Mouse (Mus musculus) mouse embryonic stem cell (cell line): Measurements from ENCODE around the gene Hist1h2ad.
"Not testable (repeated sequence)": the region's sequence is repeated elsewhere in the genome, so short reads cannot be mapped to it uniquely, and the experiment has no call there.

Source experiments
- in situ Hi-C, 2 experiments: fragments of 300-500 bp; cut with MboI; formaldehyde crosslinking; loops; 1 replicate in 1 of 2; 3 replicates in 1 of 2; pipeline ENCODE4 v1.14.3; 2019 to 2020; ENCODE audit warnings: low sequenced_read_pairs in 2 of 2, low pct_unique_long_range_greater_than_20kb in 1 of 2, mixed read lengths in 1 of 2; ENCODE audit not compliant: unreplicated experiment in 1 of 2

The Hist1h2ad gene

DNA sequence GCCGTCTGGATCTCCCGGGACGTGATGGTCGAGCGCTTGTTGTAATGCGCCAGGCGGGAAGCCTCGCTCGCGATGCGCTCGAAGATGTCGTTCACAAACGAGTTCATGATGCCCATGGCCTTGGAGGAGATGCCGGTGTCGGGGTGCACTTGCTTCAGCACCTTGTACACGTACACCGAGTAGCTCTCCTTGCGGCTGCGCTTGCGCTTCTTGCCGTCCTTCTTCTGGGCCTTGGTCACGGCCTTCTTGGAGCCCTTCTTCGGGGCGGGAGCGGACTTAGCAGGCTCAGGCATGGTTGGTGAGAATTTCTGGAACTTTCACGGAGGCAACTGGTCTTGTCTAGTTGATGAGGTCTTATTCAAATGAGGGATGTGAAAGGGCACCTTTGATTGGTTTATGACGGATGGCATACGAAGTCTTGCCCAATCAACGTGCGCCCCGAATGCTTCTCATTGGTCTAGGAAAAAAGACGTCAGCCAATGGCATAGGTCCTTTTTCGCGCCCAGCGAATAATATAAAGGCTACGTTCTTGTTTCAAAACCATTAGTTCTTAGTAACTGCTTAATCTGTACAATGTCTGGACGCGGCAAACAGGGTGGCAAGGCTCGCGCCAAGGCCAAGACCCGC, at the start of gene Hist1h2ad, which contains the start of gene Hist1h2bf:
TSS of gene Hist1h2ad (plus strand) at position 484 of the 627 bp plus-strand sequence.
TSS of gene Hist1h2bf (minus strand) at position 299 of the 627 bp plus-strand sequence.
- in situ Hi-C loops: loop anchor here in 1 of 2 experiments (10.0 kb wide), 1 partner anchor 171 kb away; the partner anchor contains the start of genes Hist1h2bb and Hist1h3c

DNA sequence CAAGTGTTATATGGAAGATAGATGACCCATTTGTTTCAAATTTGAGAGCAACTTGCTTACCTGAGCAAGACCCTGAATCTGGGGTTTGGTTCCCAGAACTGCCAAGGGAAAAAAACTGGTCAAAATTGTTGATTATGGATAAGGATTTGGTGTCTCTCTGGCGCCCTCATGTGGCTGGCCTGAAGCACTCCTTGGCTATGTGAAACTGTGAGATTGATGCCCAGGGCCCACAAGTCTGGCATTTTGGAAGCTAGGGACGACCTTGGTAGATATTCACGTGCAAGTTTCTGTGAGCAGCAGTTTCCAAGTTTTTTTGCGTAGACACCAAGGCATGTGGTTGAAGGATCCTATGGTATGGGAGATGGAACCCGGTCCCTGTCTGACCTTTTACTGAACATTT, 49.5 kb upstream of the Hist1h2ad start:
- in situ Hi-C loops: loop anchor here in 1 of 2 experiments (5.0 to 25.0 kb wide), 3 partner anchors 97 to 1487 kb away; partner anchors contain the start of genes Hist1h2ag, Hist1h2ah, Hist1h2bj and Hist1h2bk

DNA sequence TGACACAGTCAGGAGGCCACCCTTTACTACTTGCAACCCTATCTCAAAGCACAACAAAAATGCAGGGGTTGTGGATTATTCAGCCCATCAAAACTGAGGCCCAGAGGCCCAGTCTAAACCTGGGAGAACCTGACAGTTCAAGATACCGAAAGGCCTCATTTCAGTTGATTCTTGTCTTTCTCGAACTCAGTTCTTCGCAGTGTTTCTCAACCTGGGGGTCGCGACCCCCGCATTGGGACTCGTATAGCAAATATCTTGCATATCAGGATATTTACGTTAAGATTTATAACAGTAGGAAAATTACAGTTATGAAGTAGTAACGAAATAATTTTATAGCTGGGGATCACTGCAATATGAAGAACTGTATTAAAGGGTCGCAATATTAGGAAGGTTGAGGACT, 48.3 kb upstream of the Hist1h2ad start:
- in situ Hi-C loops: no loop called here

DNA sequence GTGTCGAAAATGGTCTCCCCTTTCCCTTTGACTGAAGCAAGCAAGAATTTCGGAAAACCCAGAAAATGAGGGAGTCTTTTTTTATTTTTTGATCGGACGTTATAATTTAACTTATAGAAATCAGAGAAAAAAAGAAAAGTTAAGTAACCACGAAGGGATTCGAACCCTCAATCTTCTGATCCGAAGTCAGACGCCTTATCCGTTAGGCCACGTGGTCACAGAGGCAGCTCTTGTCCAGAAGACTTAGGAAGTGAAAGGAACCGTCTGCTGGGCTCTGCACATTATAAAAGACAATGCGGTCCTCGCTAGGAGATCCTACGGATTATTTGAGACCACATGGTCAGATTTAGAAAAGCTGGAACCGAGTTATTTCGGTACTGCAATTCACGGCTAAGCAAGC, 47.9 kb upstream of the Hist1h2ad start:
- in situ Hi-C loops: no loop called here

DNA sequence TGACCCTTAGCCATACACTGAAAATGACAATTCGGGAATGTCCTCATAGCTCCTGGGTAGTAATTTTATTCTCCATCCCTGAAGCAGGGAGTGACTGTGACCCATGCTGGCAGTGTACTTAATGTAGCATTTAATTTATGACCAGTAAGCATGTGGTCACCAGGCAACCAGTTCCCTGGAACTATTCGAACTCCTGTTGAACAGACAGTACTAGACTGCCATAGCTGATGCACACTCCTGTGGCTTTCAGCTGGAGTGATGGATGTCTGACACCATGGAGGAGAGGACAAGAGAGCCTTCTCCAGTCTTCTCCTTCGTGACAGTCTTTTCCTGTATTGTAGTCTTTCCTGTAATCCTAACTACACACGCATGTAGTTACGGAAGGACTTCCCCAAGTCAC, 45.2 kb upstream of the Hist1h2ad start:
- in situ Hi-C loops: no loop called here

DNA sequence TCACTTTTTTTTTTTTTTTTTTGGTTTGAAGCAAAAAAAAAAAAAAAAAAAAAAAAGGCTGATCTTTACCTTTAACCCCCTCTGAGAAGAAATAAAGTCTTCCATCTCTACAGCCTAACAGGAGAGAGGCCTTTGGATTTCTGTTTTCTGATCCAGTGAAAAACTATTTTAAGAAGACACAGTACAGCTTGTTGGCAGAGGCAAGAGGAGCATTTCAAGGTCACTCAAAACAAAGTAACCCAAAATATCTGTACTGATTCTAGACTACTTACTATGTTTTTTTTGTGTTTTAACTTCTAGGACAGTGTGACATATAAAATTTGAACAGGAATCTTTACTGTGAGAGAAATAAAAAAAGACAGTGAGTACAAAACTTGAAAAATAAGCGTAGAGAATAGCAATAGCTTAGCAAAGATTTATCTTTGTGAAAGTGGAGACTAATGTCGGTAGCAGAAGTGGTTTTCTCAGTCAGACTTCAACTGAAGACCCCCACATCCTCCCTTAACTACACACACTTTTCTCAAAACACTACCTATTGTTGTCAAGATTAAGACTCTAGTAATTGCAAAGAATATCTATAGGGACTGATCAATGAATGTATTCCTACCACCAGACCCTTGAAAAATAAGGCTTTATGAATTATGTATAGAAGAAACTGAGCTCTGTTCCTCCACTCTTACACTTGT, 44.6 kb upstream of the Hist1h2ad start:
- in situ Hi-C loops: no loop called here

DNA sequence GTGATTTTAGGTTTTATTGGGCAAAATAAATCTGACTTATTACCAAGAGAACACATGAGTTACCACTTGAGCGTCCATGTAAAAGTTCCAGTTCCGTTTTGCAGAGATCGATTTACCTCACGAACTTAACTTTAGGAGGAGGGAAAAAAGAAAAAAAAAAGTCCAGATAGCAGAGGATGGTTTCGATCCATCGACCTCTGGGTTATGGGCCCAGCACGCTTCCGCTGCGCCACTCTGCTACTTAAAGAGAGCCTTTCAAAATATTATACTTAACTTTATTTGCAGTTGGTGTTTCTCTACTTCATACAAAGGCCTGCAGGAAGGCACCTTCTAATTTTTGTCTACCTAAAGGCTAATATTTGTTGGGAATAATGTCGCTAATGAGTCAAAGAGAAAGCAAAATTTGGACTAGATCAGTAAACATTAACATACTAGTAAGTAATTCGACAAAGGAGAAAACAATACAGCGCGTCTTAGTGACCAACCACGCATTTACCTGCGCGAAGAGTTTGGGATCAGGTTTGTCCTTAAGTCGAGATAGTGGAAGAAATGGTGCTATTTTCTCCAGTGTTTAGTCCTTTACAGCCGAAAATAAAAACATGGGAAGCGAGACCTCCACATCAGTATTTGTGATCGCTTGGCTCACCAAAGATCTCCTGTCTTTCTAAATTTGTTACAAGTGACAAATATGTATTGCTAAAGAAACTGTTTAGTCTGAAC, 43.8 kb upstream of the Hist1h2ad start:
- in situ Hi-C loops: no loop called here

DNA sequence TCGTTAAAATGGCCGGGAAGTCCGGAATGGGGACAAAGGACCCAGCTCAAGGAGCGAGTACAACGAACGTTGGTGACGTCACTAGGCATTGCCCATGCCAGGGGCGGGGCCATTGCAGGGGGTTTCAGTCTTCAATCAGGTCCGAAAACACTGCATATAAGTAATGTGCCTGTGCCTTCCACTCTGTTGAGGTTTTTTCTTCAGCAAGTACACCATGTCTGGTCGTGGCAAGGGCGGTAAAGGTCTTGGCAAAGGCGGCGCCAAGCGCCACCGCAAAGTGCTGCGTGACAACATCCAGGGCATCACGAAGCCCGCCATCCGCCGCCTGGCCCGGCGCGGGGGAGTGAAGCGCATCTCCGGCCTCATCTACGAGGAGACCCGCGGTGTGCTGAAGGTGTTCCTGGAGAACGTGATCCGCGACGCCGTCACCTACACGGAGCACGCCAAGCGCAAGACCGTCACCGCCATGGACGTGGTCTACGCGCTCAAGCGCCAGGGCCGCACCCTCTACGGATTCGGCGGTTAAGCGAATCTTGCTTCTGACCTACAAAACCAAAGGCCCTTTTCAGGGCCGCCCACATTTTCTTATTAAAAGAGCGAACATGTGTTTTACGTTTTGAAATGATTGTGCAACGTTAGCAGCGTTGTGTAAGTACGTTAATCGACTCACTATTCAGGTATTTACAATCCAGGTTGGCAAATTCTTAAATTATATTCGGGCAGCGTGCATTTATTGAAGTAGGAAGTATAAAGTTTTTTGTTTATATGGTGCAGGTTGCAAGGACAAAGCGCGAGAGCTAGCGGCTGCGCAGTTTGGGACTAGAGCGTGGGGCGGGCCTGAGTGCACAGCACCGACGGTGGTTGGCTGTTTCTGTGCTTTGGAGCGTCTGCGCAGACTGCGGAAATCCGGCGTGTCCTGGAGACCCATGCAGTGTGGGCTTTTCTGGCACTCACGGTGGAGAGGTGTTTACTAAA, 43.0 kb upstream of the Hist1h2ad start, which contains the start of gene Hist1h4h:
TSS of gene Hist1h4h (plus strand) at position 150 of the 975 bp plus-strand sequence.
- in situ Hi-C loops: no loop called here

DNA sequence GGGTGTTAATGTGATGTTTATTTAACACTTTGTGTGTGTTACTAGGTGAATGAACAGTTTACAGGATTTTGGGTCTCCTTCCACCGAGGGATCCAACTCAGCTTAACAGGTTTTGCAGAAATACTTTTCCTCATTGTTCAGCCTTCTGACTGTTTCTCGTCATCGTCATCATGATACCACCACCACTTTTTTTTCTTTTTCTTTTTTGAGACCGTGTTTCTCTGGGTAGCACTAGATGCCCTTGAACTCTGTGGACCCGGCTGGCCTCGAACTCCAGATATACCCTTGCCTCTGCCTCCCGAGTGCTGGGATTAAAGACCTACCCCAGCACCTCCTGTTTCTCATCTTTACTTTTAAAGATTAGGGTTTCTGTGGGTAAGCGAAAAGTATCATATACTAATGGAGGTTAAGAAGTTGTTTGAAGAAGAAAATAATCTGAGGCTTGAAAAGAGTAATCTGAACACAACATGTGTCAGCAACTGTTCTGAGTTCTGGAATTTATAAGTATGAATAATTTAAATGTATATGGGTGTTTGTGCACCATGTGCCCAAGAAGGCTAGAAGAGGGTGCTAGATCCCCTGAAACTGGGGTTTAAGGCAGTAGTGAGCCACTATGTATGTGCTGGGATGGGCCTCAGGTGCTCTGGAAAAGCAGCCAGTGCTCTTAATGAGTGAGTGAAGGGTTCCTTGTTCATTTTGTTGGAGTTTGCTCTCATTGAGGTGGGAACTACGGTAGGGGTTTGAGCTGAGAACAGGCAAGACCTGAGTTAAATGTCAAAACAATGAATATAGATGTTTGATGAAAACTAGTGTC, 41.7 kb upstream of the Hist1h2ad start:
- in situ Hi-C loops: no loop called here

DNA sequence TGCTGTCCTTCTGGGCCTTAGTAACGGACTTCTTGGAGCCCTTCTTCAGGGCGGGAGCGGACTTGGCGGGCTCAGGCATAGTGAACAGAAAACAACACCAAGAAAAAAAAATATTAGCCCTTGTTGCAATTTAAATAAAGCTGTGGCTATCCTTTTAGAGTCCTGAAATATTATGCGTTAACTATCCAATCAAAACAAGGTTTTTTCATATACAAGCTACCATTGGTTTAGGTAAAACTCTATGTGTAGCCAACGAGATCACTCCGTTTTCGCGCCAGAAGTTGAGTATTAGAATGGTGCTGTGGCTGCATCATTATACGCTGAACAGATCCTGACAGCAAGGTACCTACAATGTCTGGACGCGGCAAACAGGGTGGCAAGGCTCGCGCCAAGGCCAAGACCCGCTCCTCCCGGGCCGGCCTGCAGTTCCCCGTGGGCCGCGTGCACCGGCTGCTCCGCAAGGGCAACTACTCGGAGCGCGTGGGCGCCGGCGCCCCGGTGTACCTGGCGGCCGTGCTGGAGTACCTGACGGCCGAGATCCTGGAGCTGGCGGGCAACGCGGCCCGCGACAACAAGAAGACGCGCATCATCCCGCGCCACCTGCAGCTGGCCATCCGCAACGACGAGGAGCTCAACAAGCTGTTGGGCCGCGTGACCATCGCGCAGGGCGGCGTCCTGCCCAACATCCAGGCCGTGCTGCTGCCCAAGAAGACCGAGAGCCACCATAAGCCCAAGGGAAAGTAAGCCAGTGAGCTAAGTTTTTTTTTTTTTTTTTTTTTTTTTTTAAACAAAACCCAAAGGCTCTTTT, 40.4 kb upstream of the Hist1h2ad start, which contains the start of gene Hist1h2af:
TSS of gene Hist1h2af (plus strand) at position 347 of the 808 bp plus-strand sequence.
- in situ Hi-C loops: not testable (repeated sequence)

DNA sequence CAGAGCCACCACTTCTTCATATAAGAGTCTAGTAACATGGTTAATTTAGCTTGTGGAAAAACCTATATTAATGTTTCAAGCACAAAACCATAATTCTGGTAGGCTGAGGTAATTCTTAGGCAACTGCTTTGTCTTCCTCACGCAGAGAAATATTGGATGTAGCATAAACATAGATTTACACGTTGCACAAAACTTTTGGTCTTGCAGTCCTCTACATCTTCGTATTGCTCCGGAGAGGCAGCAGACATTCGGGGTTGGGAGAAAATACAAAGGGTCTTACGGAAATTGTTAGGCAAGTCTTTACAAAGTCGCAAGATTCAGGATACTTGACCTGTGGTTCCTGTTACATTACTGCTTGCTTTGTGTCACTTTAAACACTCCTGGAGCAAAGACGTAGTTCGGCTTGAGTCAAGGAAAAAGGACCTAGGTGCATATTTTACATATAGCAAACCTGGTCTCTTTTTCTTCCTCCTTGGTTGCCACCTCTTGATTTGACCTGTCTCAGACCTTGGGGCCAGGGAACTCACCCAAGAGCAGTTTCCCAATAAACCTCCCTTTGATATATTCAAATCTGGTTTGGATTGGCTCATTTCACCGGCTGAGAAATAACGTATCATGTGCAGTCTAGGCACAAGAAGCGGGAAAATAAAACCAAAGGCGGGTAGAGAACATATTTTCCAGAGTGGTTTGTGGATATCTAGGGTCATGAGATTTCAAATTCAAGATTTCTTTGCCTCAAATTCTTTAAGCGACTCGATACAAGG, 39.6 kb upstream of the Hist1h2ad start:
- in situ Hi-C loops: no loop called here

DNA sequence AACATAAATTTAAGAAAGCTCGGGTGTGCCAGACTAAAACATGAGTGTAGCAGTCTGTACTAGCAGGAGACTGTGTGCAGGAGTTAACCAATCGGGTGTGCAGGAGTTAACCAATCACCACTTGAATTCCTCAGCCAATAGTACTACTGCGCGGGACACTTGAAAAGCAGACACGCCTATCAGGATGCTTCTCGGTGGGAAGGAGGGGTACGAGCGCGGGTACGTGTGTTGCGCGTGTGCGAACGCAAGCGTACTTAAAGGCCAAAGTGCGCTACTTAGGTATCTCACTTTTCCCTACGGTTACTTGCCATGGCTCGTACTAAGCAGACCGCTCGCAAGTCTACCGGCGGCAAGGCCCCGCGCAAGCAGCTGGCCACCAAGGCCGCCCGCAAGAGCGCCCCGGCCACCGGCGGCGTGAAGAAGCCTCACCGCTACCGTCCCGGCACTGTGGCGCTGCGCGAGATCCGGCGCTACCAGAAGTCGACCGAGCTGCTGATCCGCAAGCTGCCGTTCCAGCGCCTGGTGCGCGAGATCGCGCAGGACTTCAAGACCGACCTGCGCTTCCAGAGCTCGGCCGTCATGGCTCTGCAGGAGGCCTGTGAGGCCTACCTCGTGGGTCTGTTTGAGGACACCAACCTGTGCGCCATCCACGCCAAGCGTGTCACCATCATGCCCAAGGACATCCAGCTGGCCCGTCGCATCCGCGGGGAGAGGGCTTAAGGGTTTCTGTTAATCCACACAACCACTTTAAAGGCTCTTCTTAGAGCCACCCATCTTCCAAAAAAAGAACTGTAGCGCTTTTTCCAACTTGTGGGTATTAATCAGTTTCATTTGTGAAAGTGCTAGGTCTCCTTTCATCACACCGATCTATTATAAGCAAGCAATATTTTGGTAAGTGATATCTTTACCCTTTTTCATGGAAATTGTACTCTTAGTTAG, 38.8 kb upstream of the Hist1h2ad start, which contains the start of gene Hist1h3g:
TSS of gene Hist1h3g (plus strand) at position 286 of the 939 bp plus-strand sequence.
- in situ Hi-C loops: not testable (repeated sequence)

DNA sequence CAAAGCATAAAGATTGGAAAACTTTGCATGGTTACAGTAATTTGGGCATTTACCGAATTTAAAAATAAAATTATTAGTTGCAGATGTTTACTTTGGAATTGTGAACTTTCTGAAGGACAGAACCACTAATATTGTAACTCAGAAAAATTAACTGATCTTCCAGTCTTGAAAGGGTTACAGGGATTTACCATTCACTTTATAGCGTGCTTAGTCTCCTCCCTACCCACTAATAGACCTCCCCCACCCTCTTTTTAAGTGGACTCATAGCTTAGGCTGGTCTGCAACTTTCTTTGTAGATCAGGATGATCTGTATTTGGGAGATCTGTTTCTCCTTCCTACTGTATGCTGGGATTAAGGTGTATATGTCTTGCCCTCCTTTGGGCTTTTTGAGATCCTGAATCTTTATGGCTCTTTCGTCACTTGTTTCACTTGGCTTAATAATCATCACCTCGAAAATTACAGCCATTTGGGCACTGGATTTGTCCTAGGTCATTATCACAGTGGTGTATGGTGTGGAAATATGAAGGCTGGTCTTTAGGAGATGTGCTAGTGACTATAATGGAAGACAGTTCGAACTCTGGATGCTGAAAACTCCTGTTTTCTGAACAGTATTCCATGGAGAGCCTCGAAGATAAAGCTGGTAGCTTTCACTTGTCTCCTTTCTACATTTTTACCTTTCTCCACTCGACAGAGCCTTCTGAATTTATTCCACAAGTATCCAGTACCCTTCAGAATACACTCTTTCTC, 37.9 kb upstream of the Hist1h2ad start:
- in situ Hi-C loops: no loop called here

DNA sequence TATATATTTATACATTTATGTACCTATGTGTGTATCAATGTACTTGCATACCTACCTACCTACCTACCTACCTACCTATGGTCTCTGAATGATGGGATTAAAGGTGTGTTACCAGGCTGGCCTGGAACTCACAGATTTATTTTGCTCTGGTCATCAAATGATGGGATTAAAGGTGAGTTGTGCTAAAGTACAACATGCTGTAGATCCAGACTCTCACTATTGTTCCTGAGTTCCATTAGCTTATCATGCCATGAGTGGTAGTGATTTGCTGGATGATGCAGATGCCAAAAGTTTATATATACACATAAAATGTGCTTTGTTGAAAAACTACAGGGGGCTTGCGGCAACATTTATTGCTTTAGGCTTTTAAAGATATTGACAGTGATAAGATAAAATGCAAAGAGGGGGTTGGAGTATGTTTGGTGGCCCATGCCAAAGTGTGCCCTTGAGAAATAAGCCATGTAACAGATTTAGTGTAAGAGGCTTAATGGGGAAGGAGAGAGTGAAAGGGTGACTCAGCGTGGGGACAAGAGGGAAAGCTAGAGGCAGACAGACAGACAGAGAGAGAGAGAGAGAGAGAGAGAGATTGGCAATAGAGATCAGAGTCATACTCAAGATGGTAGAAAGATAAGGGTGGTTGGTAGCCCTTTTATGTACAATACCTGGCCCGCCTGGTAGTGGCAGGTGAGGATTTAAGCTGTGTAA, 37.0 kb upstream of the Hist1h2ad start:
- in situ Hi-C loops: no loop called here
